Mouse (Mus musculus) liver, embryonic 12.5 days (tissue): ENCODE data around the gene Foxl1. TPM values are rescaled to one million over a fixed set of nuclear protein-coding genes. Genes with fewer than 3 reads are reported as not detected.

Experiments used
- ATAC-seq: fragments of 200-750 bp; cut with Nextera tagmentation; 2 replicates; pipeline ENCODE4 v1.8.0; 2017; ENCODE audit warnings: moderate number of reproducible peaks, mild to moderate bottlenecking, moderate library complexity
- H3K27ac ChIP-seq: fragments of 300-500 bp; sonication (generic); 2 replicates; pipeline ENCODE4 v1.5.1; 2016; ENCODE audit warnings: mild to moderate bottlenecking
- H3K27me3 ChIP-seq: fragments of 300-500 bp; sonication (generic); replicated peaks from 2 replicates; pipeline ENCODE4 v1.6.1; 2016; ENCODE audit warnings: mild to moderate bottlenecking, moderate library complexity
- H3K36me3 ChIP-seq: fragments of 300-500 bp; sonication (generic); 2 replicates; pipeline ENCODE4 v1.6.1; 2016; ENCODE audit warnings: mild to moderate bottlenecking, moderate library complexity
- H3K4me1 ChIP-seq: fragments of 300-500 bp; sonication (generic); 2 replicates; pipeline ENCODE4 v1.6.1; 2016
- H3K4me2 ChIP-seq: fragments of 300-500 bp; sonication (generic); 2 replicates; pipeline ENCODE4 v1.6.1; 2016; ENCODE audit warnings: mild to moderate bottlenecking, moderate library complexity
- H3K4me3 ChIP-seq: fragments of 300-500 bp; sonication (generic); 2 replicates; pipeline ENCODE4 v1.5.1; 2016; ENCODE audit warnings: mild to moderate bottlenecking, moderate library complexity
- H3K9ac ChIP-seq: fragments of 300-500 bp; sonication (generic); 2 replicates; pipeline ENCODE4 v1.6.1; 2016; ENCODE audit warnings: mild to moderate bottlenecking, moderate library complexity
- H3K9me3 ChIP-seq: fragments of 300-500 bp; sonication (generic); replicated peaks from 2 replicates; pipeline ENCODE4 v1.6.1; 2016; ENCODE audit warnings: mild to moderate bottlenecking, moderate library complexity
- WGBS: fragments of 180-500 bp; shearing (Covaris S2); methylation state at CpG from one replicate; pipeline ENCODE4 v1.1.7; 2016; ENCODE audit not compliant: insufficient replicate concordance; 5-methylcytosine and 5-hydroxymethylcytosine counted together
- polyA plus RNA-seq: library from polyadenylated mRNA; unstranded; fragments of >200 nt; fragmentation: Nextera tagmentation; extraction: Ambion mirVana; gene quantifications from 2 replicates; pipeline ENCODE4 v1.2.1, GENCODE M21; 2016

Gene Foxl1
- polyA plus RNA-seq = 0.35 and 0.41 TPM in 2 replicates

- Histone ChIP-seq H3K9me3 (no peaks in the 10 kb centered on the region), H3K36me3 (no peaks in the 10 kb centered on the region), H3K4me1 (0 out of 2 replicates have a peak, but pooled peaks cover 7% of the 10 kb centered on the region), H3K27ac (no peak within 1 kb of the TSS), H3K4me3 (0 out of 2 replicates have a peak within 1 kb of the TSS, but pooled peaks have one; percentile 10), H3K27me3 (peaks cover 99% of the 10 kb centered on the region), H3K4me2 (peak within 1 kb of the TSS; percentile 41), H3K9ac (no peak within 1 kb of the TSS)
- ATAC-seq = no peak
- WGBS = 3% methylated on average over 43 of the region's 43 CpGs
Measured at GRCm38 (mm10) chr8:121127756-121128375, at the start of gene Foxl1. Gene Foxl1 (plus strand): TSS chr8:121127940.

- Histone ChIP-seq H3K4me2 (no peak overlapping the region), H3K27ac (no peak overlapping the region), H3K4me1 (0 out of 2 replicates have a peak, but pooled peaks cover under 1% of the 10 kb centered on the region), H3K36me3 (no peaks in the 10 kb centered on the region), H3K27me3 (peaks cover 100% of the 10 kb centered on the region), H3K9me3 (no peaks in the 10 kb centered on the region), H3K4me3 (no peak overlapping the region), H3K9ac (no peak overlapping the region)
- ATAC-seq = no peak
- 11% methylated on average over 14 of the region's 14 CpGs for WGBS
Measured at GRCm38 (mm10) chr8:121078721-121079120, 49.0 kb upstream of the Foxl1 start.

- Histone ChIP-seq H3K4me1 (no peaks in the 10 kb centered on the region), H3K36me3 (no peaks in the 10 kb centered on the region), H3K27ac (no peak overlapping the region), H3K4me3 (no peak overlapping the region), H3K27me3 (peaks cover 100% of the 10 kb centered on the region), H3K9me3 (no peaks in the 10 kb centered on the region), H3K9ac (no peak overlapping the region), H3K4me2 (no peak overlapping the region)
- 8% methylated on average over 7 of the region's 7 CpGs for WGBS
- ATAC-seq = no peak
Measured at GRCm38 (mm10) chr8:121079201-121079600, 48.5 kb upstream of the Foxl1 start.

- Histone ChIP-seq H3K4me2 (no peak overlapping the region), H3K4me3 (no peak overlapping the region), H3K9ac (no peak overlapping the region), H3K4me1 (no peaks in the 10 kb centered on the region), H3K27me3 (peaks cover 100% of the 10 kb centered on the region), H3K27ac (no peak overlapping the region), H3K9me3 (no peaks in the 10 kb centered on the region), H3K36me3 (no peaks in the 10 kb centered on the region)
- no peak for ATAC-seq
- 15% methylated on average over 12 of the region's 12 CpGs for WGBS
Measured at GRCm38 (mm10) chr8:121079944-121080343, 47.8 kb upstream of the Foxl1 start.

- H3K27me3 ChIP-seq = peaks cover 100% of the 10 kb centered on the region
- H3K9me3 ChIP-seq = no peaks in the 10 kb centered on the region
- H3K4me3 ChIP-seq = 0 out of 2 replicates have a peak overlapping the region, but pooled peaks have one; percentile 2
- H3K27ac ChIP-seq = no peak overlapping the region
- no peak for ATAC-seq
- H3K4me2 ChIP-seq = peak overlapping the region; percentile 46
- 2% methylated on average over 48 of the region's 49 CpGs for WGBS
- H3K9ac ChIP-seq = peak overlapping the region; percentile 37
- H3K4me1 ChIP-seq = no peaks in the 10 kb centered on the region
- no peaks in the 10 kb centered on the region for H3K36me3 ChIP-seq
Measured at GRCm38 (mm10) chr8:121080361-121081090, 47.2 kb upstream of the Foxl1 start.

GRCm38 (mm10) chr8:121081398-121081797 lies 46.3 kb upstream of the Foxl1 start:
- no peak for ATAC-seq
- Histone ChIP-seq H3K27me3 (peaks cover 100% of the 10 kb centered on the region), H3K27ac (no peak overlapping the region), H3K9ac (no peak overlapping the region), H3K36me3 (no peaks in the 10 kb centered on the region), H3K9me3 (no peaks in the 10 kb centered on the region), H3K4me1 (no peaks in the 10 kb centered on the region), H3K4me2 (peak overlapping the region; percentile 46; the same call in 1 of the 2 replicates), H3K4me3 (no peak overlapping the region)
- WGBS = 4% methylated on average over 7 of the region's 7 CpGs

- Histone ChIP-seq H3K9me3 (no peaks in the 10 kb centered on the region), H3K36me3 (no peaks in the 10 kb centered on the region), H3K4me2 (peak overlapping the region; percentile 68), H3K27ac (peak overlapping the region; percentile 72), H3K9ac (peak overlapping the region; percentile 35; the same call in 1 of the 2 replicates), H3K4me1 (no peaks in the 10 kb centered on the region), H3K4me3 (peak overlapping the region; percentile 43), H3K27me3 (peaks cover 100% of the 10 kb centered on the region)
- 2% methylated on average over 54 of the region's 57 CpGs for WGBS
- no peak for ATAC-seq
Measured at GRCm38 (mm10) chr8:121082218-121083092, 45.3 kb upstream of the Foxl1 start.

GRCm38 (mm10) chr8:121083093-121083935 lies 44.4 kb upstream of the Foxl1 start:
- WGBS = under 1% methylated on average over 79 of the region's 89 CpGs

GRCm38 (mm10) chr8:121083936-121084209 lies 43.9 kb upstream of the Foxl1 start:
- H3K27ac ChIP-seq = peak overlapping the region; percentile 72
- no peak; the same call in 1 of the 2 replicates for ATAC-seq
- H3K27me3 ChIP-seq = peaks cover 100% of the 10 kb centered on the region
- H3K9ac ChIP-seq = 0 out of 2 replicates have a peak overlapping the region, but pooled peaks have one; percentile 39
- H3K4me2 ChIP-seq = peak overlapping the region; percentile 68
- peak overlapping the region; percentile 43 for H3K4me3 ChIP-seq
- 1% methylated on average over 11 of the region's 27 CpGs for WGBS
- no peaks in the 10 kb centered on the region for H3K4me1 ChIP-seq
- H3K36me3 ChIP-seq = no peaks in the 10 kb centered on the region
- H3K9me3 ChIP-seq = no peaks in the 10 kb centered on the region

More at GRCm38 (mm10) chr8:121083093-121083935, 44.4 kb upstream of the Foxl1 start:
- H3K9ac ChIP-seq = peak overlapping the region; percentile 39
- 0 out of 2 replicates have a peak, but pooled peaks have one; percentile 22 for ATAC-seq
- H3K27me3 ChIP-seq = peaks cover 100% of the 10 kb centered on the region
- H3K36me3 ChIP-seq = no peaks in the 10 kb centered on the region
- no peaks in the 10 kb centered on the region for H3K4me1 ChIP-seq
- no peaks in the 10 kb centered on the region for H3K9me3 ChIP-seq
- H3K4me2 ChIP-seq = peak overlapping the region; percentile 68
- peak overlapping the region; percentile 43 for H3K4me3 ChIP-seq
- peak overlapping the region; percentile 72 for H3K27ac ChIP-seq

- ATAC-seq = no peak
- 1% methylated on average over 81 of the region's 83 CpGs for WGBS
- Histone ChIP-seq H3K27ac (peak within 1 kb of the TSS; percentile 72), H3K27me3 (peaks cover 100% of the 10 kb centered on the region), H3K36me3 (no peaks in the 10 kb centered on the region), H3K4me2 (peak within 1 kb of the TSS; percentile 68), H3K9me3 (no peaks in the 10 kb centered on the region), H3K4me1 (no peaks in the 10 kb centered on the region), H3K9ac (peak within 1 kb of the TSS; percentile 62), H3K4me3 (peak within 1 kb of the TSS; percentile 43)
Measured at GRCm38 (mm10) chr8:121084210-121084951, 43.4 kb upstream of the Foxl1 start, which contains the start of gene Foxf1. Gene Foxf1 (plus strand): TSS chr8:121084386.
